Mouse (Mus musculus) forebrain, embryonic 16.5 days (tissue): ENCODE measurements around the gene Dbf4. TPM values are rescaled to one million over a fixed set of nuclear protein-coding genes. Genes with fewer than 3 reads are reported as not detected.

Experiments used
- ATAC-seq: fragments of 200-750 bp; cut with Nextera tagmentation; 2 replicates; pipeline ENCODE4 v1.8.0; 2017; ENCODE audit warnings: mild to moderate bottlenecking, moderate library complexity
- H3K27ac ChIP-seq: fragments of 300-500 bp; sonication (generic); 2 replicates; pipeline ENCODE4 v1.5.1; 2014; ENCODE audit warnings: low read length, control low read depth
- H3K27me3 ChIP-seq: fragments of 300-500 bp; sonication (generic); replicated peaks from 2 replicates; pipeline ENCODE4 v1.6.1; 2014; ENCODE audit warnings: low read length; ENCODE audit not compliant: control insufficient read depth, insufficient read depth
- H3K36me3 ChIP-seq: fragments of 300-500 bp; sonication (generic); 2 replicates; pipeline ENCODE4 v1.6.1; 2014; ENCODE audit not compliant: control insufficient read depth, insufficient read depth
- H3K4me1 ChIP-seq: fragments of 300-500 bp; sonication (generic); replicated peaks from 2 replicates; pipeline ENCODE4 v1.6.1; 2014; ENCODE audit warnings: low read length; ENCODE audit not compliant: control insufficient read depth, insufficient read depth
- H3K4me2 ChIP-seq: fragments of 300-500 bp; sonication (generic); 2 replicates; pipeline ENCODE4 v1.6.1; 2014; ENCODE audit warnings: mild to moderate bottlenecking, low read length, control low read depth
- H3K4me3 ChIP-seq: fragments of 300-500 bp; sonication (generic); replicated peaks from 2 replicates; pipeline ENCODE4 v1.5.1; 2014; ENCODE audit warnings: mild to moderate bottlenecking, low read length, control low read depth
- H3K9ac ChIP-seq: fragments of 300-500 bp; sonication (generic); replicated peaks from 2 replicates; pipeline ENCODE4 v1.6.1; 2014; ENCODE audit warnings: low read depth, low read length, control low read depth
- H3K9me3 ChIP-seq: fragments of 300-500 bp; sonication (generic); 2 replicates; pipeline ENCODE4 v1.6.1; 2016; ENCODE audit warnings: low read length; ENCODE audit not compliant: control insufficient read depth
- WGBS: fragments of 180-500 bp; shearing (Covaris S2); extraction: QIAGEN DNeasy Blood & Tissue Kit; methylation state at CpG from one replicate; pipeline ENCODE4 v1.1.7; 2014; 5-methylcytosine and 5-hydroxymethylcytosine counted together
- polyA plus RNA-seq: library from polyadenylated mRNA; unstranded; fragments of >200 nt; fragmentation: Nextera tagmentation; extraction: Ambion mirVana; gene quantifications from 2 replicates; pipeline ENCODE4 v1.2.1, GENCODE M21; 2015

Dbf4 gene
- polyA plus RNA-seq: 20.0 and 20.2 TPM in 2 replicates

- under 1% methylated on average over 92 of the region's 93 CpGs for WGBS
- peak; percentile 98 for ATAC-seq
Observed at GRCm38 (mm10) chr5:8422157-8422931, at the start of gene Dbf4, which contains the start of gene Slc25a40. Gene Dbf4 (minus strand): TSS chr5:8422716. Gene Slc25a40 (plus strand): TSS chr5:8422850.

GRCm38 (mm10) chr5:8456561-8456960 lies 34.0 kb upstream of the Dbf4 start:
- H3K9ac ChIP-seq: no peak overlapping the region
- no peak overlapping the region for H3K27ac ChIP-seq
- no peaks in the 10 kb centered on the region for H3K27me3 ChIP-seq
- no peak overlapping the region for H3K4me2 ChIP-seq
- no peaks in the 10 kb centered on the region for H3K9me3 ChIP-seq
- H3K4me1 ChIP-seq: no peaks in the 10 kb centered on the region
- no peak for ATAC-seq
- no peak overlapping the region for H3K4me3 ChIP-seq
- WGBS: 89% methylated on average over 5 of the region's 5 CpGs
- no peaks in the 10 kb centered on the region; the same call in 1 of the 2 replicates for H3K36me3 ChIP-seq

More at GRCm38 (mm10) chr5:8422157-8422931, at the start of gene Dbf4, which contains the start of gene Slc25a40:
- no peaks in the 10 kb centered on the region for H3K9me3 ChIP-seq
- H3K27me3 ChIP-seq: no peaks in the 10 kb centered on the region
- peak within 1 kb of the TSS; percentile 59 for H3K4me2 ChIP-seq
- H3K27ac ChIP-seq: peak within 1 kb of the TSS; percentile 56; the same call in 1 of the 2 replicates
- peaks cover 9% of the 10 kb centered on the region for H3K4me1 ChIP-seq
- H3K9ac ChIP-seq: peak within 1 kb of the TSS; percentile 80
- peak within 1 kb of the TSS; percentile 85 for H3K4me3 ChIP-seq
- 0 out of 2 replicates have a peak, but pooled peaks cover 4% of the 10 kb centered on the region for H3K36me3 ChIP-seq

- Histone ChIP-seq H3K9me3 (no peaks in the 10 kb centered on the region), H3K27me3 (no peaks in the 10 kb centered on the region), H3K4me2 (no peak overlapping the region), H3K4me3 (no peak overlapping the region), H3K27ac (no peak overlapping the region), H3K4me1 (no peaks in the 10 kb centered on the region), H3K36me3 (no peaks in the 10 kb centered on the region), H3K9ac (no peak overlapping the region)
- ATAC-seq: no peak
Observed at GRCm38 (mm10) chr5:8455565-8455964, 33.0 kb upstream of the Dbf4 start.

GRCm38 (mm10) chr5:8439095-8439494 lies 16.6 kb upstream of the Dbf4 start:
- WGBS: 83% methylated on average over 2 of the region's 2 CpGs
- no peak overlapping the region for H3K4me3 ChIP-seq
- H3K4me2 ChIP-seq: no peak overlapping the region
- no peaks in the 10 kb centered on the region for H3K4me1 ChIP-seq
- ATAC-seq: no peak
- H3K9ac ChIP-seq: no peak overlapping the region
- no peaks in the 10 kb centered on the region for H3K9me3 ChIP-seq
- H3K27ac ChIP-seq: no peak overlapping the region
- H3K36me3 ChIP-seq: no peaks in the 10 kb centered on the region
- H3K27me3 ChIP-seq: no peaks in the 10 kb centered on the region

- no peaks in the 10 kb centered on the region for H3K4me1 ChIP-seq
- WGBS: 93% methylated on average over 5 of the region's 5 CpGs
- no peaks in the 10 kb centered on the region for H3K9me3 ChIP-seq
- H3K4me2 ChIP-seq: no peak overlapping the region
- H3K36me3 ChIP-seq: no peaks in the 10 kb centered on the region
- H3K27me3 ChIP-seq: no peaks in the 10 kb centered on the region
- no peak overlapping the region for H3K4me3 ChIP-seq
- no peak overlapping the region for H3K9ac ChIP-seq
- ATAC-seq: no peak
- H3K27ac ChIP-seq: no peak overlapping the region
Observed at GRCm38 (mm10) chr5:8437481-8438156, 15.1 kb upstream of the Dbf4 start.

- no peak for ATAC-seq
- H3K9me3 ChIP-seq: no peaks in the 10 kb centered on the region
- H3K9ac ChIP-seq: no peak overlapping the region
- no peak overlapping the region for H3K27ac ChIP-seq
- no peaks in the 10 kb centered on the region for H3K27me3 ChIP-seq
- H3K36me3 ChIP-seq: no peaks in the 10 kb centered on the region
- H3K4me3 ChIP-seq: no peak overlapping the region
- WGBS: 84% methylated on average over 5 of the region's 5 CpGs
- peaks cover 8% of the 10 kb centered on the region for H3K4me1 ChIP-seq
- H3K4me2 ChIP-seq: no peak overlapping the region
Observed at GRCm38 (mm10) chr5:8425899-8426298, 3.4 kb upstream of the Dbf4 start.

- Histone ChIP-seq H3K27ac (no peak overlapping the region), H3K27me3 (no peaks in the 10 kb centered on the region), H3K4me2 (peak overlapping the region; percentile 59), H3K36me3 (no peaks in the 10 kb centered on the region), H3K9ac (0 out of 2 replicates have a peak overlapping the region, but pooled peaks have one; percentile 15), H3K4me1 (peaks cover 9% of the 10 kb centered on the region), H3K9me3 (no peaks in the 10 kb centered on the region), H3K4me3 (peak overlapping the region; percentile 85)
- ATAC-seq: no peak
- WGBS: 15% methylated on average over 7 of the region's 7 CpGs
Observed at GRCm38 (mm10) chr5:8424116-8424515, 1.6 kb upstream of the Dbf4 start.

GRCm38 (mm10) chr5:8422932-8423928 lies 714 bp upstream of the Dbf4 start:
- Histone ChIP-seq H3K36me3 (no peaks in the 10 kb centered on the region), H3K4me3 (peak overlapping the region; percentile 85), H3K27ac (peak overlapping the region; percentile 42; the same call in 1 of the 2 replicates), H3K9ac (peak overlapping the region; percentile 80), H3K27me3 (no peaks in the 10 kb centered on the region), H3K4me2 (peak overlapping the region; percentile 59), H3K9me3 (no peaks in the 10 kb centered on the region), H3K4me1 (peaks cover 9% of the 10 kb centered on the region)
- WGBS: under 1% methylated on average over 40 of the region's 40 CpGs
- ATAC-seq: 0 out of 2 replicates have a peak, but pooled peaks have one; percentile 11
